Mouse (Mus musculus) lung, adult 2 months (tissue): ENCODE measurements around the gene Zmym1.
"Not testable (repeated sequence)": the region's sequence is repeated elsewhere in the genome, so short reads cannot be mapped to it uniquely, and the experiment has no call there.

Source experiments
- CTCF ChIP-seq: fragments of 200-500 bp; IDR thresholded peaks from 2 replicates; pipeline ENCODE4 v1.5.1; 2011; ENCODE audit warnings: mild to moderate bottlenecking, low read length, control low read depth; ENCODE audit not compliant: insufficient read depth
- POLR2A ChIP-seq: fragments of 200-500 bp; IDR thresholded peaks from 2 replicates; pipeline ENCODE4 v1.6.1; 2011; ENCODE audit warnings: low read depth, mild to moderate bottlenecking, control low read depth, low read length, borderline replicate concordance; ENCODE audit errors: extremely low read depth

DNA sequence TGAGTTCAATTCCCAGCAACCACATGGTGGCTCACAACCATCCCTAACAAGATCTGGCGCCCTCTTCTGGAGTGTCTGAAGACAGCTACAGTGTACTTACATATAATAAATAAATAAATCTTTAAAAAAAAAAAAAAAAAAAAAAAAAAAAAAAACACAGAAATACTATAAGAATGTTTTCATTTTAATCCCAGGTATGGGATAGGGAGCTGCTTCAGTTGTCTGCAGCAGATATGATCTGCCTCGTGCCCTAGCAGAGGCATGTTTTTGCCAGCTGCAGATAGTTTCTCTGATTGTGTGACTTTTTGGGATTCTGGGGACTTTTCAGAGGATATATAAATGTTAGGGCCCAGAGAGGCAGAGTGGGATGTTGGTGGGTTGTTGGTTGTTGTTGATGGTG is 38.6 kb upstream of the Zmym1 start:
- TF ChIP-seq CTCF, POLR2A: not testable (repeated sequence)
